Mouse (Mus musculus) gastrocnemius, adult 2 months (tissue): ENCODE measurements around the gene Adam15. TPM values are rescaled to one million over a fixed set of nuclear protein-coding genes. Genes with fewer than 3 reads are reported as not detected.

ENCODE experiments used
- DNase-seq: peaks from one replicate; pipeline ENCODE4 v3.0.0; 2022
- H3K27ac ChIP-seq: fragments of 200-600 bp; 2 replicates; pipeline ENCODE4 v1.8.1; 2022; ENCODE audit warnings: mild to moderate bottlenecking
- H3K4me3 ChIP-seq: fragments of 200-600 bp; 2 replicates; pipeline ENCODE4 v1.8.1; 2022; ENCODE audit warnings: mild to moderate bottlenecking, moderate library complexity
- CTCF ChIP-seq: fragments of 200-600 bp; IDR thresholded peaks from 2 replicates; pipeline ENCODE4 v1.8.1; 2022; ENCODE audit warnings: antibody characterized with exemption, mild to moderate bottlenecking, moderate library complexity
- intact Hi-C: fragments of 180-260 bp; cut with DNase I; formaldehyde crosslinking; loops from one replicate; pipeline ENCODE4 v1.15.1; 2025
- total RNA-seq, 2 experiments: library from RNA; stranded (reverse); gene quantifications; 2 replicates each; pipeline ENCODE4 v1.2.3; 2021

Adam15 gene
- total RNA-seq, 2 experiments from 2014 or later = 21.7 to 30.5 TPM

- no peak for TF ChIP-seq CTCF
- peak; percentile 59 for DNase-seq
- intact Hi-C loops = no loop called here
- Histone ChIP-seq H3K4me3 (peak overlapping the region; percentile 82), H3K27ac (peak overlapping the region; percentile 95)
These were observed 41.2 kb upstream of the Adam15 start for GRCm38 (mm10) chr3:89390699-89391662.

- Histone ChIP-seq H3K4me3 (peak overlapping the region; percentile 82), H3K27ac (peak overlapping the region; percentile 95)
- TF ChIP-seq CTCF = no peak
- intact Hi-C loops = no loop called here
- DNase-seq = peak; percentile 78
These were observed 40.3 kb upstream of the Adam15 start for GRCm38 (mm10) chr3:89390111-89390515.

DNA sequence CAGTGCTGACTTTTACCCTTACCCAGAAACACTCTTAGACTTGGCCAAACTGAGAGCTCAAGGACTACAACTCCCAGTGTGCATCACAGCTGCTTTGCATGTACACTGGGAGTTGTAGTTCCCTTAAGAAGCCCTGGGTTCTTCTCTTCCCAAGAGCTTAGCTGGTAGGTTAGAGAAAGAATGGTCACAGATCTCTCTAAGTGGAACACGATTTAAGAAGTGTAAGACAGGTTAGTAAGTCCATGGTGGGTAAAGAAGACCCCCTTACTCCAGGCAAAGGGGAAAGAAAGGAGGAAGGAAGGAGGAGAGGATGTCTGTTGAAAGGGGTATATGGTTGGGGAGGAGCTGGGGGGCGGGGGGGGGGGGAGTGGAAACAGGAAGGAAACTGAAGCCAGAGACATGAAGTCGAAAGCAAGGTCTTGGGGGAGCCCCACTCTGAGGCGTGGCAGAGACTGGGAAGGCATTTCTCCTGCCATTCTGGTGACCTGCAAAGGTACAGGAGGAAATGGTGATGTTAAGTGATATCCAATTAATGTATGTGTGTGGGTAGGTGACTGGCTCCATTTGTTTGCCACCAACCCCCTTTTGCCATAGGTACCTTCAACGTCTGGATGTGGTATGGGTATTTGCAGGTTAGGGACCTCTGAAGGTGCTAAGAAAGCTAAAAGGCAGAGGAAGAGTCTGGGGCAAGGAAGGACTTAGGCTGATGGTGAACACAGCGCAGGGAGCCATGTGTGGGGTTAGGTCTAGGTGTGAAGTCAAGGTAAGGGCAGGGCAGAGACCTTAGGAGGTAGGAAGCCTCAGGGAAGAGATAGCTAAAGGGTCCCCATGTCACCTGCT, 39.3 kb upstream of the Adam15 start:
- H3K27ac ChIP-seq = peak overlapping the region; percentile 95

DNA sequence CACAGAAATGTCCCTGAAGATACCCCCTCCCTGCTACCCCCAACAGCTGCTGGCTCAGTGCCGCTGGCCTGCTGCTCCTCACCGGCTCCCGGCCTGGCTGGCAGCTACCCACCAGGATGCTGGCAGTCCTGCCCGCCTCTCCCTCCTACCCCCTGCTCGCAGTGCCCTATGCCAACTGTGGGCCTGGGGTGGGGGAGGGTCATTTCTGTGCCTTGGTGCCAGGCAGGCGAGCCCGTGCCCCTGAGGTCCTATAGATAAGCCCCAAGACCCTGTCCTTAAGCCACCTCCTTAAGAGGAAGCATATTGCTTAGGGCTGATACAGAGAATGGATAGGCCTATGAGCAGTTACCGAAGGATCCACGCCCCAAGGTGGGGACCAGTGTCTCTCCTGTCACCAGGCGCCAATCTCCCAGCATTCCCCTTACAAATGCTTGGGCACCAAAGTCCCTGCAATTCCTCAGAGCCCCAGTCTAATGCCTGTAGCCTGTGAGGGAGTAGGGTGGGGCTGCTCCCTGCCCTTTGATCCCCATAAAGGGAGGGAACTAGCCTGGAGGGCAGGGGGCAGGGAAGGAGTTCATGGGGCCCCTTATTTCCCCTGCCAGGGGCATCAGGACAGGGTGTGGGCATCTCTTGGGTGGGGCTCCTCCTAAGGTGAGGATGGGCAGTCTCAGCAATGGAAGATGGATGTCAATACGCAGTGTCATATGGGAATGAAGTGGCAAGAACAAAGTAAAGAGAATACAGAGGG, 38.5 kb upstream of the Adam15 start:
- Histone ChIP-seq H3K27ac (peak overlapping the region; percentile 95), H3K4me3 (peak overlapping the region; percentile 70)
- peak; percentile 94 for DNase-seq
- no peak for TF ChIP-seq CTCF
- intact Hi-C loops = no loop called here

More for the DNA sequence above, 39.3 kb upstream of the Adam15 start:
- intact Hi-C loops = no loop called here
- no peak for TF ChIP-seq CTCF
- no peak for DNase-seq
- peak overlapping the region; percentile 82 for H3K4me3 ChIP-seq

- peak overlapping the region; percentile 70 for H3K4me3 ChIP-seq
- intact Hi-C loops = no loop called here
- peak overlapping the region; percentile 95 for H3K27ac ChIP-seq
- peak; percentile 76 for DNase-seq
- TF ChIP-seq CTCF = no peak
These were observed 37.8 kb upstream of the Adam15 start for GRCm38 (mm10) chr3:89387632-89388031.

GRCm38 (mm10) chr3:89386438-89387420, 36.9 kb upstream of the Adam15 start:
- intact Hi-C loops = no loop called here
- Histone ChIP-seq H3K4me3 (peak overlapping the region; percentile 70), H3K27ac (peak overlapping the region; percentile 95)
- peak; percentile 83 for DNase-seq
- TF ChIP-seq CTCF = no peak

DNA sequence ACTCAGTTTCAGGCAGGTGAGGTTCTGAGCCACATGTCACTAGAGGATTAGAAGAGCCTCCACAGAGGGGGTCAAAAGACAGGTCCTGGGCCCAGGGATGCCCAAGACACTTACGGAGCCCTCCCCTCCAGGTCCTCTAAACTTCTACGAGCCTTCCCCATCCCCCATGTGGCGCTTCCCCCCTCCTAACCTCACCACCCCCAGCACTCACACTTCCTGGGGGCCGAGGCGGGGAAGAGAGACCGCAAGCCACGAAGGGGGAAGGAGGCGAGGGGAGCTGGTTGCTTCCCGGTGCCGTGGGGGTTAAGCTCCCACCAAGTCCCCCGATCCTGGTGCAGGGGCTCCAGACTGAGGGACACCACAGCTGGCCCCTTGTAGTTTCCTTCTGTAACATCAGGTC, 35.7 kb upstream of the Adam15 start:
- no peak for TF ChIP-seq CTCF
- no peak for DNase-seq
- Histone ChIP-seq H3K4me3 (peak overlapping the region; percentile 70), H3K27ac (peak overlapping the region; percentile 95)
- intact Hi-C loops = no loop called here

GRCm38 (mm10) chr3:89384331-89385076, 34.7 kb upstream of the Adam15 start:
- intact Hi-C loops = no loop called here
- TF ChIP-seq CTCF = no peak
- peak; percentile 16 for DNase-seq
- H3K4me3 ChIP-seq = no peak overlapping the region
- peak overlapping the region; percentile 95 for H3K27ac ChIP-seq

- H3K4me3 ChIP-seq = no peak overlapping the region
- intact Hi-C loops = no loop called here
- peak overlapping the region; percentile 95 for H3K27ac ChIP-seq
- no peak for TF ChIP-seq CTCF
- DNase-seq = peak; percentile 21
These were observed 34.0 kb upstream of the Adam15 start for GRCm38 (mm10) chr3:89383651-89384255.

GRCm38 (mm10) chr3:89382950-89383349, 33.2 kb upstream of the Adam15 start:
- Histone ChIP-seq H3K27ac (peak overlapping the region; percentile 16), H3K4me3 (no peak overlapping the region)
- DNase-seq = no peak
- intact Hi-C loops = no loop called here
- no peak for TF ChIP-seq CTCF
